Mouse (Mus musculus) thymus, postnatal 10 days (tissue): ENCODE data around the gene Myrfl.
A peak's percentile ranks its signal among the peaks of the same experiment; 100 is the strongest.

Experiments
- DNase-seq, 2 experiments: peaks; one replicate each; pipeline ENCODE4 v3.0.0; 2021; ENCODE audit warnings: low spot score in 2 of 2

Myrfl gene

GRCm38 (mm10) chr10:116760561-116760960, 136.2 kb downstream of the Myrfl start:
- no peak for DNase-seq

GRCm38 (mm10) chr10:116759816-116760215, 136.9 kb downstream of the Myrfl start:
- DNase-seq, result no peak

GRCm38 (mm10) chr10:116755881-116756581, 140.7 kb downstream of the Myrfl start:
- no peak for DNase-seq

- no peak for DNase-seq
Measured at GRCm38 (mm10) chr10:116754940-116755339, 141.8 kb downstream of the Myrfl start.

- DNase-seq, result no peak
Measured at GRCm38 (mm10) chr10:116750895-116751294, 145.8 kb downstream of the Myrfl start.

- no peak for DNase-seq
Measured at GRCm38 (mm10) chr10:116750062-116750461, 146.7 kb downstream of the Myrfl start.

GRCm38 (mm10) chr10:116748681-116749080, 148.0 kb downstream of the Myrfl start:
- no peak for DNase-seq

- DNase-seq, result peak; percentile 19 to 21
Measured at GRCm38 (mm10) chr10:116746281-116747011, 150.3 kb downstream of the Myrfl start.

- DNase-seq, result no peak
Measured at GRCm38 (mm10) chr10:116742696-116743095, 154.0 kb downstream of the Myrfl start.

GRCm38 (mm10) chr10:116742189-116742588, 154.5 kb downstream of the Myrfl start:
- DNase-seq, result no peak

- DNase-seq, result no peak
Measured at GRCm38 (mm10) chr10:116741343-116741742, 155.4 kb downstream of the Myrfl start.

GRCm38 (mm10) chr10:116740073-116740472, 156.6 kb downstream of the Myrfl start:
- DNase-seq, result no peak

- DNase-seq, result no peak
Measured at GRCm38 (mm10) chr10:116738533-116738932, 158.2 kb downstream of the Myrfl start.

- DNase-seq, result no peak
Measured at GRCm38 (mm10) chr10:116735607-116736006, 161.1 kb downstream of the Myrfl start.

GRCm38 (mm10) chr10:116733651-116734050, 163.1 kb downstream of the Myrfl start:
- no peak for DNase-seq

- DNase-seq, result no peak
Measured at GRCm38 (mm10) chr10:116730033-116730652, 166.6 kb downstream of the Myrfl start.

- DNase-seq, result no peak
Measured at GRCm38 (mm10) chr10:116728860-116729259, 167.9 kb downstream of the Myrfl start.

- DNase-seq, result no peak
Measured at GRCm38 (mm10) chr10:116727702-116728298, 168.9 kb downstream of the Myrfl start.
